Mouse (Mus musculus): ENCODE results near the gene Wipf3.

DNA sequence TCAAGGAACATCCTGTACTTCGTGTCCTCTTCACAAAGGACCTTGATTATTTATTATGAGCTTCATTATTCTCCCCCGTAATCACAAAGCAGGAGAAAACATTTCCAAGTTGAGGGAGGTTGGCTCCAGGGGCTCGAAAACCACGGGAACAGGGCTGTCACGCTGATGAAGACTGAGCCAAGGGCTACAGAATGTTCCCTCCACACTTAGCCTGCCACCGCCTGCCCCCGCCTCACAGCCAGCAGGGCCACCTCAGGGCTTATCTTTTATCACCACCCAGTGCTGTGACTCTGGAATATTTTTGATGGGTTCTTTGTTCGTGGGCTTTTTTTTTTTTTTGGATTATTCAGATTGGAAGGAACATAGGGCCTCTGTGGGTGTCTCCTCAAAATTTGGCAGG lies 17.8 kb upstream of the Wipf3 start:
- TF ChIP-seq CTCF (IDR thresholded peaks at IDR 0.05; ENCODE audit: extremely low read depth, insufficient read length, insufficient replicate concordance, low read depth, low read length) = no peak
- TF ChIP-seq POLR2A (IDR thresholded peaks at IDR 0.05; ENCODE audit: low read depth, low read length) = no peak

Data from small intestine, adult 2 months (tissue).